Mouse (Mus musculus): ENCODE measurements around the gene Asah2.

GRCm38 (mm10) chr19:32120798-32121197 is 12.8 kb upstream of the Asah2 start:
- TF ChIP-seq CTCF (IDR thresholded peaks at IDR 0.05; ENCODE audit: extremely low read depth, insufficient read depth, insufficient read length, insufficient replicate concordance) (no peak), POLR2A (IDR thresholded peaks at IDR 0.05; ENCODE audit: low read depth, low read length) (no peak)

Data from spleen, adult 2 months (tissue).